Mouse (Mus musculus) megakaryocyte, embryonic 14.5 days (primary cell): ENCODE data around the gene Ticam1.

Source experiments
- FLI1 ChIP-seq: IDR thresholded peaks from 2 replicates; pipeline ENCODE4 v1.6.1; 2012; ENCODE audit warnings: low read length, inconsistent platforms, mixed read lengths
- GATA1 ChIP-seq: IDR thresholded peaks from 3 replicates; pipeline ENCODE4 v1.6.1; 2012; ENCODE audit warnings: mixed read lengths, low read length, inconsistent platforms, borderline replicate concordance

GRCm38 (mm10) chr17:56282802-56283201 lies 6.2 kb upstream of the Ticam1 start:
- TF ChIP-seq FLI1 = no peak
- TF ChIP-seq GATA1 = no peak
